Mouse (Mus musculus) spleen, embryonic (tissue): ENCODE results near the gene Sirt6.

Source experiments
- CTCF ChIA-PET: fragments of 350-600 bp; sonication (Branson Sonifier 250); formaldehyde crosslinking; loops from one replicate; lab custom pipeline; 2022; lab: Charles Lee

Sirt6 gene

DNA sequence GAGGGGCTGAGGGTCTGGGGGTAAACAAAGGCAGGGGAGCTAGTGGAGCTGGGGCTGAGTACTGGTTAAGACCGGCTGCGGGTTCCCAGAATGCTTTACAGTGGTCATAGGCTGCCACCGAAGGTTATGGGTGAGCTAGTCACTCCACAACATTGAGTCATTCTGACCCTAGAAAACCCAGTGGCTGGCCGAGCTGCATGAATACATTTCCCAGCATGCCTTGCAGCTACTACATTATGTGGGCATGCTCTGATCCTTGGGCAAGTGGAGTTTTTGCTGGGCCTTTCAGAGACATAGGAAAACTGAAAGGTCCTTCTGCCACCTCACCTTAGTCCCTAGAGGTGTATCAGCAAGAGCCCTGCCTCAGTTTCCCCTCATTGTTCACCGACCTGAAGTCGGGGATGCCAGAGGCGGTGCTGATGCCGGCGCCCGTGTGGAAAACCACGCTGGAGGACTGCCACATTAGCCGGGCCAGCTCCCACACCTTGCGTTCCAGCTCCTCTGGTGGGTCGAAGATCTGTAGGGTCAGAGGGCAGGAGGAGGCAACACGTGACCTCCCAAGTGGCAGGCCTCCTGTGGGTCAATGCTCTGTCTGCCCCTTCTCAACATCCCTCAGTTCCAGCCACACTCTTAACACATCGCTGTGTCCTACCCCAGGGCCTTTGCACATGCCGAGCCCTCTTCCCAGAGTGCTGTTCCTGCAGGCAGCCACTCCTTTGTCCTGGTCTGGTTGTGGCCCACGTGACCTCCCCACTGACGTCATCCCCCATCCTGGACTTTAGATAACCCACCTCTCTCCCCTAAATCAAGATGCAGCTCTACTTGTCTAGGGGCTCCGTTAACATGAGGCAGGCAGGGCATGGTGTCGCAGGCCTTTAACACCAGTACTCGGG, 1.2 kb downstream of the Sirt6 start:
- CTCF ChIA-PET = no interaction called here

- CTCF ChIA-PET = no interaction called here
Measured at GRCm38 (mm10) chr10:81623441-81623840, 4.2 kb downstream of the Sirt6 start.

GRCm38 (mm10) chr10:81620786-81621185, 6.8 kb downstream of the Sirt6 start:
- CTCF ChIA-PET = no interaction called here

- CTCF ChIA-PET = no interaction called here
Measured at GRCm38 (mm10) chr10:81619976-81620375, 7.6 kb downstream of the Sirt6 start.

GRCm38 (mm10) chr10:81615486-81615885, 12.1 kb downstream of the Sirt6 start:
- CTCF ChIA-PET = no interaction called here

- CTCF ChIA-PET = no interaction called here
Measured at GRCm38 (mm10) chr10:81612779-81613178, 14.8 kb downstream of the Sirt6 start.

DNA sequence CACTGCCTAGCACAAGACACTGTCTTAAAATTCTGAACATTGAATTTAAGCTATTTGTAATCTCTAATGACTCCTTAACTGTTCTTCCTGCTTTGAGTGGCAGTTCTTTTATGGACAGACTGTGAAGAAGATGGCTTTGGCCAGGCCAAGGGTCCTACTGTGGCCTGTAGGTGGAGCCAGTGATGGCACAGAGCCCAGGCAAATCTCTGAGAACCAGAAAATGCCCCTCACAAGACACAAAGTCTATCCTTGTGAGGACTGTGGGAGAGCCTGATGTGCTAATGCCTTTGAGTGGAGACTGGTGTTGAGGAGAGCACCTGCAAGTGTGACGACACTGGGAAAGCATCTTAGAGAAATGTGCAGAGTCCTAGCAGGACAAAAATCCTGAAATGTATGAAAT, 19.3 kb downstream of the Sirt6 start:
- CTCF ChIA-PET = interaction anchor here (0.5 kb wide), 1 partner anchor 80 kb away, joined by 6 read pairs; no protein-coding TSS in a partner anchor

DNA sequence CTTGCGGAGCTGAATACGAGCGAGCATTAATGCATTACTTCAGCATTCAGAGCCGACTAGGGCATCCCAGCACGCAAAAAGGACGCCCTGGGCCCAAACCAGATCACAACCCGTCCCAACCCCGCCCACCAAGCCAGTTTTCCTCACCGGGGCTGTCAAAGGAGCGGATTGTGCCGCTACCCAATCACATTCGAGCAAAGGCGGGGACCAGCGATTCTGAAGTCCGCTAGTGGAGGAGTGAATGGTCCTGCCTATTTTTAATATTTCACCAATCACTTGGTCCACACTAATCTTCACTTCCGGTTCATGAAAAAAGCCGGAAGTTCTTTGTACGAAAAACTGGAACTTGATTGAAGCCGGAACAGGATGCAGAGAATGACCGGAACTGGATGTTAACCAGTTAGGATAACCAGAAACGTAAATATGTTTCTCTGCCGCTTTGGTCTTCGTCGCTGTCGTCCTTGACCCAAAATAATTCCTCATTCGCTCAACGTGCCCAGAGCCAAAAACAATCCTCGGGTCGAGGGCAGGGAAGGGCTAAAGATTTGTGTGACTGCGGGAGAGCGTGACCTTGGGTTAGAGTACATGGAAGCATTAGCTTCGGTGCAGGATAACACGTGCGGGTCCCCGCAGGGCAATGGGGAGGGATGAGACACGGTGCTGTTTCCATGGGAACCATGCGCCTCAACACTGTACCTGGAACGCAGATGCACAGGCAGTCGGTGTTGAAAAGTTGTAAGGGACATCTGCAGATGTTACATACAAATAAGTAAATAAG, 21.4 kb downstream of the Sirt6 start, which contains the start of gene BC025920:
Gene BC025920, plus strand, starts transcription at position 297 of the 778 bp plus-strand sequence.
- CTCF ChIA-PET = interaction anchor here (0.8 to 1.4 kb wide), 2 partner anchors 35 to 109 kb away, joined by 3 to 4 read pairs; no protein-coding TSS in a partner anchor

DNA sequence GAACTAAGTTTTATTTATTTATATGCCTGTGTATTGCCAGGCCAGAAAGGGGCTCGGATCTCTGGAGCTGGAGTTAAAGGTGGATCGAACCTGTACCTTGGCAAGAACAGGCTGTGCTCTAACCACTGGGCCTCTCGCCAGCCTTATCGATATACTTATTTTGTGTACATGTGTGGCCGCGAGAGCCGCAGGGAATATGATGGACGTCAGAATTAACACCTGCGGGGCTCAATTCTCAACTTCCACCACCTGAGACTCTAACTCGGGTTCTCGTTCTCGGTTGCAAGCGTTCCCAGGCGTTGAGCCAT, 22.0 kb downstream of the Sirt6 start:
- CTCF ChIA-PET = interaction anchor here (0.8 to 1.4 kb wide), 3 partner anchors 35 to 109 kb away, joined by 3 to 4 read pairs (median 3); no protein-coding TSS in a partner anchor

DNA sequence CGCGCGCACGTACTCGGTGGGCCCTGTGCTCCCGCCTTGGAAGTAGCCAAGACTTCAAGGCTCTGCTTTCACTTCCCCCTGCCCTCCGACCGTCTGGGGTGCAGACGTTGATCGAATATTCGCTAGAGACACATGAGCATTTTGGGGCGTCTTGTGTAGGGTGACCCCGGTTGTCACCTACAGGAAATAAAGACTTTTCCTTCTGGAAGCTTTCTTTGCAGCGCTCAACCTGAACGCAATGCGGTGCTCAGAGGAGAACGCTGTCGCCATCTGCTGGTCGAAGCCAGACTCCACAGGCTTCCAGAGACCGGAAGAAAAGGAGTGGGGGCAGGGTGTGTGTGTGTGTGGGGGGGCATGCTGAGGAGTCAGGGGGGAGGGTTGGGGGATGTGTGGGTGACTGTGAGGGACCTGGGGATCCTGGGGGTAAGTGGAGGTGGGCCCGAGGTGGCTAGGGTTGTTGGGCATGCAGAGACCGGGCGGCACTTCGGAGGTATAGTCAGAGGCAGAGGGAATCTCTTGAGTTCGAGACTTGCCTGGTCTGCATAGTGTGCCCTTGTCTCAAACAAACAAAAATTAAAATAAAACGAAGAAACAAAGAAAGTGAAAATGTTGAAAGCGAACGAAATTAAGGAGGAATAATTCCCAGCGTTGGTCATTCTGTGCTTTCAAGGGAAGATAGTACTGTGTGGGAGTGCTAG, 22.5 kb downstream of the Sirt6 start:
- CTCF ChIA-PET = interaction anchor here (0.8 to 1.4 kb wide), 3 partner anchors 34 to 108 kb away, joined by 3 to 4 read pairs (median 3); no protein-coding TSS in a partner anchor

GRCm38 (mm10) chr10:81604019-81604967, 23.3 kb downstream of the Sirt6 start:
- CTCF ChIA-PET = interaction anchor here (0.6 to 1.4 kb wide), 3 partner anchors 33 to 104 kb away, joined by 3 to 4 read pairs (median 3); no protein-coding TSS in a partner anchor

GRCm38 (mm10) chr10:81602741-81603151, 24.9 kb downstream of the Sirt6 start:
- CTCF ChIA-PET = interaction anchor here (0.6 kb wide), 1 partner anchor 22 kb away, joined by 3 read pairs; no protein-coding TSS in a partner anchor

- CTCF ChIA-PET = no interaction called here
Measured at GRCm38 (mm10) chr10:81601396-81601905, 26.1 kb downstream of the Sirt6 start.

DNA sequence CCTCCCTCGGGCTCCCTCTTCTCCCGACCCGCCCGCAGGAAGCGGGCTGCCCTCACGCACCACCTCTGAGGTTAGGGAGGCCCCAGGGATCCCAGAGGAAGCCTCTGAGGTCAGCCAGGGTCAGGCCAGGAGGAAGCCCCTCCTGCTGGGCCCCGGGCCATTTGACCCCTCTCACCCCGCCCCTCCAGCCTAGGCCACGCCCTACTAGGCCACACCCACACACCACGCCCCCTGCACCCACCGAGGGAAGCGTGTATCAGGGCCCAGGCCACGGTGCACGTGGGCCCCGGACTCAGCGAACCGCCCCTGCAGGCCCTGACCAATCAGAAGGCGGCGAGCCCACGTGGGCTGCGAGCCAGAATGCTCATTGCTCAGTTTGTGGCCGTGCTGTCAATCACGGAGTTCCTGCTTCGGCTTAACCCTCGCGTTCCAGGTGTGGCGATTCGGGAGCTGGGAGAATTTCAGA, 26.8 kb downstream of the Sirt6 start, which contains the start of gene Tle6:
Gene Tle6, minus strand, starts transcription at position 336 of the 466 bp plus-strand sequence.
- CTCF ChIA-PET = interaction anchor here (0.5 to 1.7 kb wide), 2 partner anchors 30 to 431 kb away, joined by 3 to 7 read pairs; no protein-coding TSS in a partner anchor

- CTCF ChIA-PET = interaction anchor here (0.5 to 1.7 kb wide), 2 partner anchors 29 to 430 kb away, joined by 3 to 7 read pairs; no protein-coding TSS in a partner anchor
Measured at GRCm38 (mm10) chr10:81600096-81600495, 27.5 kb downstream of the Sirt6 start.

GRCm38 (mm10) chr10:81599630-81600029, 28.0 kb downstream of the Sirt6 start:
- CTCF ChIA-PET = interaction anchor here (0.6 to 1.7 kb wide), 2 partner anchors 28 to 41 kb away, joined by 3 to 5 read pairs; no protein-coding TSS in a partner anchor

- CTCF ChIA-PET = no interaction called here
Measured at GRCm38 (mm10) chr10:81598871-81599270, 28.7 kb downstream of the Sirt6 start.

DNA sequence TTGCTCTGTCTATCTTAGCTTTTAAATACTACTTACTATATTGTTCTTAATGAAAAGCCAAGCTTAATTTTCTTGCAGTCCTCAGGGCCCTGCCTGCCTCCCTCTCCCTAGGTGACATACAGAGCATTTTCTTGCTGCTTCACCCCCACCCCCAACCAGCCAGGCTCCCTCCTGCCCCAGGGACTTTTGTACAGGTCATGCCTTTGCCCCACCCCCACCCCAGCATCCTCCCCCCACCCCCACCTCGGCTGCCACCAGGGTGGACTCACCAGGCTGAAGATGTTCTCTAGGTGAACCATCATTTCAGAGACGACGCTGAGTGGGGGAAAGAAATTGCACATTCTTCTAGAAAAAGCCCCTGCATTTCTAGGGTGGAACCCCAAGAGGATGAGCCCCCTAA, 29.3 kb downstream of the Sirt6 start:
- CTCF ChIA-PET = no interaction called here
